Mouse (Mus musculus) left cerebral cortex, adult 2 months (tissue): ENCODE data around the gene Cdh13. TPM values are rescaled to one million over a fixed set of nuclear protein-coding genes. Genes with fewer than 3 reads are reported as not detected.
A peak's percentile ranks its signal among the peaks of the same experiment; 100 is the strongest.

Experiments used
- DNase-seq, 2 experiments: peaks; one replicate each; pipeline ENCODE4 v3.0.0; 2021 to 2022; ENCODE audit warnings: low spot score in 2 of 2, mixed read lengths in 1 of 2; ENCODE audit errors: extremely low spot score in 1 of 2
- H3K27ac ChIP-seq: fragments of 200-600 bp; 2 replicates; pipeline ENCODE4 v1.8.1; 2022
- H3K4me3 ChIP-seq: fragments of 200-600 bp; 2 replicates; pipeline ENCODE4 v1.8.1; 2022
- CTCF ChIP-seq: fragments of 200-600 bp; IDR thresholded peaks from 2 replicates; pipeline ENCODE4 v1.8.1; 2022; ENCODE audit warnings: antibody characterized with exemption, mild to moderate bottlenecking, moderate library complexity
- intact Hi-C: fragments of 180-260 bp; cut with DNase I; formaldehyde crosslinking; loops from one replicate; pipeline ENCODE4 v1.15.1; 2025
- total RNA-seq, 2 experiments: library from RNA; stranded (reverse); gene quantifications; 2 replicates each; pipeline ENCODE4 v1.2.3; 2021

Gene Cdh13
- total RNA-seq, 2 experiments from 2014 or later: 69.9 to 74.8 TPM

DNA sequence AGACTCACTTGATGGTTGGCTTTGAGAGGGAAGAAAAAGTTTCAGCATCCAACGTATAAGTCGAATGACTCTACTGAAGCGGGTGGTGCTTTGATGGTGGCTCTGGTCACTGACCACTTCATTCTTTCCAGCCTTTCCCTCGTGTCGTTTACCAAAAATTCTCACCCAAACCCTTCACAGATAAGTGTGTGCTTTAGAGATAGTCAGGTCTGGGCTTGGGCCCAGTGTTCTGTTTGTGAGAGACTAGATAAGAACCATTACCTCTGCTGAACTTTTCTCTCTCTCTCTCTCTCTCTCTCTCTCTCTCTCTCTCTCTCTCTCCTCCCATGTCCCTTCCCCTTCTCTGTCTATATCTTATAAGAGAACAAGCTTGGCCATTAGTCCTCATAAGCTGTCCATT is 342.9 kb downstream of the Cdh13 start:
- Histone ChIP-seq H3K27ac (no peak overlapping the region), H3K4me3 (no peak overlapping the region)
- no peak for TF ChIP-seq CTCF
- DNase-seq: no peak
- intact Hi-C loops: no loop called here

GRCm38 (mm10) chr8:118627737-118628136 is 344.2 kb downstream of the Cdh13 start:
- Histone ChIP-seq H3K27ac (no peak overlapping the region), H3K4me3 (no peak overlapping the region)
- no peak for TF ChIP-seq CTCF
- no peak for DNase-seq
- intact Hi-C loops: no loop called here

- no peak overlapping the region for H3K4me3 ChIP-seq
- TF ChIP-seq CTCF: no peak
- intact Hi-C loops: no loop called here
- no peak overlapping the region for H3K27ac ChIP-seq
- DNase-seq: no peak
Observed at GRCm38 (mm10) chr8:118628702-118629101, 345.2 kb downstream of the Cdh13 start.

DNA sequence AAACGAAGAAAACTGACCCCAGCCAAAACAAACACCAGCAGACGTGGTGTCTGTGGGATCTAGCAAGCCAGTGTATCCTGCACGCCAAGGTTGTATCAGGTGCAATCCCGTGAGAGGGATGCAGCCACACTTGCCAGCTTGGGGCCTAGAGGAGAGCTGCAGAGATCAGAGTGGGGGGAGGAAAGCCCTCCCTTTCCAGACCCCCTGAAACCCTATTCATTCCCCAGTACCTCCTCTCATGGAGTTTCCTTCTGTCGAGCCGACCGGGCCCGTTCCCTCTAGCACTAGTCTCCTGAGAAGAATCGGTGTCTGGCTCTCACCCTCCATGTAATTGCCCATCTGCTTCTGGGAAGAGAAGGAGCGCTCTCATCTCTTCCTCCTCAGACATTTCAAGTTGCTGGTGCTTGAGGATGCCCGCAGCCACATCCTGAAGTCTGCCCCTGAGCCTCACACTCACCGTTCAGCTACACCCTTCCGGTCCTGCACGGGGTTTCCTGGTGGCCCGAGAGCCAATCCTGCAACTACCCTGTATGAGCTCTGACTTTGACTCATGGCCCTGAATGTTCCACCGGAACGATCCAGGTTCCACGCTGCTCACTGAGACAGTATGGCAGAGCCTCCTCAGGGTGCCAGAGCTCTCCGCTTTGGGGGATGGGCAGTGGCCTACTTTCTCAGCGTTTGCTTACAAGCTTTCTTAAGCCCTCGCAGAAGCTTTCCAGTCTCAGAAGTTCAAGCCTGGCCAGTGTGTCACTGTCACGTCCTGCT is 351.9 kb downstream of the Cdh13 start:
- Histone ChIP-seq H3K4me3 (no peak overlapping the region), H3K27ac (no peak overlapping the region)
- DNase-seq: no peak
- intact Hi-C loops: no loop called here
- TF ChIP-seq CTCF: no peak

- DNase-seq: no peak
- no peak for TF ChIP-seq CTCF
- Histone ChIP-seq H3K27ac (no peak overlapping the region), H3K4me3 (no peak overlapping the region)
- intact Hi-C loops: no loop called here
Observed at GRCm38 (mm10) chr8:118639606-118640005, 356.1 kb downstream of the Cdh13 start.

DNA sequence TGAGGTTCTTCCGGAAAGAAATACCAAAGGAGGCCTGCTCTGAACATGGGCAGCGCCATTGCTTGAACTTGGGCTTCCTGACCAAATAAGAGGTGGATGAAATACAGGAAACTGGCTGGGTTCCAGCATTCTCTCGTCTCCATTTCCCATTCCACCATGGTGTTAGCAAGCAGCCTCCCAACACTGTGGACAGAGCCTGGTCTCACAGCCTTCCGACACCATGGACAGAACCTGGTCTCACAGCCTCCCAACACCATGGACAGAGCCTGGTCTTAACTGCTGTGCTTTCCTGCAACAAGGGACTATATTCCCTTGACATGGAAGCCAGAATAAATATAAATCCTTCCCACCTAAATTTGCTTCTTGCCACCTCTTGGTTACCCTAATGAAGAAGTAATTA is 358.3 kb downstream of the Cdh13 start:
- no peak for TF ChIP-seq CTCF
- H3K4me3 ChIP-seq: no peak overlapping the region
- intact Hi-C loops: no loop called here
- no peak for DNase-seq
- no peak overlapping the region for H3K27ac ChIP-seq

DNA sequence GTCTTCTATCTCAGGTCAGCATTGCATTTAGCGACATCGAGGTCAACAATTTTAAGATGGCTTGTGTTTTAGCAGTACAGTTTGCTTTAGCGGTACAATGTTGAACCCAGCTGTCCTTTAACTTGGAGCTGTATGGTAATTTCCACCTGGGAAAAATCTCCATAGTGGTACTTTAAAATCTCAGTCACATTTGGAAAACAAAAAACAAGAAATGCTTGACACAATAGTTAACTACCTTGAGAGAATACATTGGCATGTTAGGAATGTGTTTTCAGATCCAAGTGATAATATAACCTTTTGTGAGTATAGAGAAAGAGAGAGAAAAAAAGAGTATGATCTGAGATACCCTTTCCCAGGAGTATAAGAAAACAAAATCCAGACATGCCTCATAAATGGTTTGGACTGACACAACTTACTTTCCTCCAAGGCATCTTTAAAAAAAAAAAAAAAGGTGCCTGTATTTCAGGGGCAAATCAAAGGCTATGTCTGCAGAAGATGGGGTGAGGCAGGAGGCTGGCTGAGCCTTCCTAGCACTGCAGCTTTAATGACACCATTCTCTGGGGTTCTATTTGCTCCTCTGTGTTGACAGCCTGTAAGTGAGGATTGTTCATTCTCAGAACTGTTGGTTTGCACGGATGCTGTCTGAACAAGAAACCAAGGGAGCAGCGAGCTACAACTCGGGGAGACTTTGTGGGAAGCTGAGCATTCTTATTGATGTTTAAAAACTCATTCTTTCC is 365.4 kb downstream of the Cdh13 start:
- DNase-seq: no peak
- H3K4me3 ChIP-seq: no peak overlapping the region
- H3K27ac ChIP-seq: no peak overlapping the region
- TF ChIP-seq CTCF: no peak
- intact Hi-C loops: no loop called here

GRCm38 (mm10) chr8:118649981-118650380 is 366.4 kb downstream of the Cdh13 start:
- Histone ChIP-seq H3K27ac (no peak overlapping the region), H3K4me3 (no peak overlapping the region)
- intact Hi-C loops: no loop called here
- DNase-seq: no peak
- TF ChIP-seq CTCF: no peak

- H3K27ac ChIP-seq: no peak overlapping the region
- intact Hi-C loops: no loop called here
- H3K4me3 ChIP-seq: no peak overlapping the region
- DNase-seq: no peak
- TF ChIP-seq CTCF: no peak
Observed at GRCm38 (mm10) chr8:118662001-118662829, 378.7 kb downstream of the Cdh13 start.

- H3K4me3 ChIP-seq: no peak overlapping the region
- intact Hi-C loops: no loop called here
- TF ChIP-seq CTCF: no peak
- peak; percentile 25 for DNase-seq
- H3K27ac ChIP-seq: no peak overlapping the region
Observed at GRCm38 (mm10) chr8:118665081-118665480, 381.5 kb downstream of the Cdh13 start.

- H3K27ac ChIP-seq: no peak overlapping the region
Observed at GRCm38 (mm10) chr8:118667736-118668135, 384.2 kb downstream of the Cdh13 start.

DNA sequence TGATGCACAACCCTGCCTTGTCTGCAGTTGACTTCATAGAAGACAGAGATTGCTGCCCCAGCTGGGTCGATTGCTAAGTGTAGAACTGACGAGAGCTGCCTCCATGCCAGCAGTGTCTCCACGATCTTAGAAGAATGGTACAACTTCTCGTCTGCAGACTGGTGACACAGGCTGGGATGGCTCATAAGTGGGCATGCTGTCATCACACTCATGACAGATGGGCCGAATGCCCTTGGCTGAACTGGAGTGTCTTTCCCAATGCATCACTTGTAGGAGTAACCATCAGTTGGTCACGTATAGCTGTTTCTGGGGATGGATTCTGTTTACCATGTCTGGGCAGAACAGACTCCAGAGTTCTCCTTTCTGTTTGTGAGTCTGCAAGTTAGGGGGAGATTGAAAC is 392.7 kb downstream of the Cdh13 start:
- no peak for TF ChIP-seq CTCF
- intact Hi-C loops: no loop called here
- no peak for DNase-seq
- no peak overlapping the region for H3K27ac ChIP-seq
- H3K4me3 ChIP-seq: no peak overlapping the region

More at GRCm38 (mm10) chr8:118667736-118668135, 384.2 kb downstream of the Cdh13 start:
- DNase-seq: no peak
- TF ChIP-seq CTCF: no peak
- H3K4me3 ChIP-seq: no peak overlapping the region
- intact Hi-C loops: no loop called here
